Comparison of ENCODE assay signal across 9 mouse cellular contexts in genomic region chr2:158258781-158259180, GRCm38 (mm10). TPM values are rescaled to one million over a fixed set of nuclear protein-coding genes. Genes with fewer than 3 reads are reported as not detected.
DNase-seq lines count a peak whose midpoint lies in the region; ATAC-seq lines count a peak whose summit lies in the region.
"Had no signal": no experiment of that assay in that cellular context is flagged by ENCODE, and none has a peak within 500 bp of the region (broad histone marks: within the 10 kb centered on the region; RNA-seq: fewer than 3 reads in every experiment).

No protein-coding gene starts in this region.

- intact Hi-C loops in heart, postnatal 14 days (cut with DNase I), result loop anchor here (1.0 kb wide), 1 partner anchor 50 kb away; no protein-coding TSS in a partner anchor

- DNase-seq in CD4-positive, CD25-positive, alpha-beta regulatory T cell, adult 2 months (ENCODE audit: low read depth, low spot score), result peak; percentile 77
- DNase-seq in adrenal gland, postnatal 10 days, result peak; percentile 84
- peak; percentile 84 for DNase-seq in embryo, embryonic 9.5 days (ENCODE audit: extremely low spot score)
- peak; percentile 66 to 81 for DNase-seq in heart, postnatal 14 days
- DNase-seq in layer of hippocampus, postnatal 10 days (ENCODE audit: low spot score in 2 of 2), result peak; percentile 73 to 78
- DNase-seq in lung, postnatal 4 days, result peak; percentile 73 to 80
- peak; percentile 11 to 54 for DNase-seq in spleen, adult 18-20 months

- ATAC-seq in CD4-positive, CD25-positive, alpha-beta regulatory T cell, adult 4 months, result no peak

RNA-seq across cellular contexts. Expression of gene Bpi, which starts 0.9 kb away (rescaled TPM):
- not detected for polyA plus RNA-seq in CD4-positive, CD25-positive, alpha-beta regulatory T cell, adult 4 months (2017; shearing (Covaris generic))
- not detected for total RNA-seq in adrenal gland, postnatal 10 days (2021)
- not detected for total RNA-seq in heart, postnatal 14 days (2021)
- total RNA-seq in layer of hippocampus, postnatal 10 days (2021), result not detected
- polyA plus RNA-seq: midbrain, embryonic 12.5 days had no signal

RNA-seq across cellular contexts. Expression of gene D630003M21Rik, which starts 29.8 kb away (rescaled TPM):
- polyA plus RNA-seq in CD4-positive, CD25-positive, alpha-beta regulatory T cell, adult 4 months (2017; shearing (Covaris generic)), result not detected
- 1 to 10 TPM; 2.6 to 3.3 TPM for total RNA-seq in adrenal gland, postnatal 10 days (2021)
- total RNA-seq in heart, postnatal 14 days (2021), result 1 to 10 TPM; 7.0 to 7.4 TPM
- total RNA-seq in layer of hippocampus, postnatal 10 days (2021), result 1 to 10 TPM; 4.3 to 4.4 TPM

RNA-seq across cellular contexts. Expression of gene Lbp, which starts 47.5 kb away (rescaled TPM):
- polyA plus RNA-seq in CD4-positive, CD25-positive, alpha-beta regulatory T cell, adult 4 months (2017; shearing (Covaris generic)), result 1 to 10 TPM in 1 of 2 experiments, not detected in 1; 1.3 TPM
- total RNA-seq in adrenal gland, postnatal 10 days (2021), result 10 to 100 TPM; 33.3 to 70.2 TPM
- 10 to 100 TPM in 1 of 2 experiments, 1 to 10 TPM in 1; 8.7 to 11.6 TPM for total RNA-seq in heart, postnatal 14 days (2021)
- total RNA-seq in layer of hippocampus, postnatal 10 days (2021), result 1 to 10 TPM; 2.6 to 4.3 TPM

Comparison
In these comparisons a context has a peak if more than half of its experiments do, and no peak if none do; other contexts are left out.
1. DNase-seq: peak in every context shown above with its lines; median percentile 84 in adrenal gland, postnatal 10 days; 84 in embryo, embryonic 9.5 days; 77 in CD4-positive, CD25-positive, alpha-beta regulatory T cell, adult 2 months; 76 in lung, postnatal 4 days; 76 in layer of hippocampus, postnatal 10 days; 74 in heart, postnatal 14 days; 32 in spleen, adult 18-20 months.